Mouse (Mus musculus) kidney, embryonic 15.5 days (tissue): ENCODE results near the gene Klhl25. TPM values are rescaled to one million over a fixed set of nuclear protein-coding genes. Genes with fewer than 3 reads are reported as not detected.
"Not testable (repeated sequence)": the region's sequence is repeated elsewhere in the genome, so short reads cannot be mapped to it uniquely, and the experiment has no call there.

Experiments
- ATAC-seq: fragments of 200-750 bp; cut with Nextera tagmentation; replicated peaks from 2 replicates; pipeline ENCODE4 v1.8.0; 2017; ENCODE audit warnings: moderate TSS enrichment; ENCODE audit not compliant: low FRiP score
- H3K27ac ChIP-seq: fragments of 300-500 bp; sonication (generic); 2 replicates; pipeline ENCODE4 v1.5.1; 2015; ENCODE audit warnings: mild to moderate bottlenecking, inconsistent platforms
- H3K27me3 ChIP-seq: fragments of 300-500 bp; sonication (generic); 2 replicates; pipeline ENCODE4 v1.6.1; 2015; ENCODE audit warnings: inconsistent platforms
- H3K36me3 ChIP-seq: fragments of 300-500 bp; sonication (generic); 2 replicates; pipeline ENCODE4 v1.6.1; 2015; ENCODE audit warnings: inconsistent platforms
- H3K4me1 ChIP-seq: fragments of 300-500 bp; sonication (generic); 2 replicates; pipeline ENCODE4 v1.6.1; 2015; ENCODE audit warnings: inconsistent platforms
- H3K4me2 ChIP-seq: fragments of 300-500 bp; sonication (generic); 2 replicates; pipeline ENCODE4 v1.6.1; 2015; ENCODE audit warnings: moderate library complexity, mild to moderate bottlenecking, inconsistent platforms
- H3K4me3 ChIP-seq: fragments of 300-500 bp; sonication (generic); replicated peaks from 2 replicates; pipeline ENCODE4 v1.5.1; 2015; ENCODE audit warnings: mild to moderate bottlenecking, inconsistent platforms
- H3K9ac ChIP-seq: fragments of 300-500 bp; sonication (generic); 2 replicates; pipeline ENCODE4 v1.6.1; 2015; ENCODE audit warnings: mild to moderate bottlenecking, inconsistent platforms
- H3K9me3 ChIP-seq: fragments of 300-500 bp; sonication (generic); replicated peaks from 2 replicates; pipeline ENCODE4 v1.6.1; 2016; ENCODE audit warnings: inconsistent platforms
- WGBS: fragments of 180-500 bp; shearing (Covaris S2); methylation state at CpG from one replicate; pipeline ENCODE4 v1.1.7; 2015; ENCODE audit warnings: mixed read lengths; 5-methylcytosine and 5-hydroxymethylcytosine counted together
- polyA plus RNA-seq: library from polyadenylated mRNA; unstranded; fragments of >200 nt; fragmentation: Nextera tagmentation; extraction: Ambion mirVana; gene quantifications from 2 replicates; pipeline ENCODE4 v1.2.1, GENCODE M21; 2015

The Klhl25 gene
- polyA plus RNA-seq, 1 experiment from 2014 or later = 16.9 TPM

DNA sequence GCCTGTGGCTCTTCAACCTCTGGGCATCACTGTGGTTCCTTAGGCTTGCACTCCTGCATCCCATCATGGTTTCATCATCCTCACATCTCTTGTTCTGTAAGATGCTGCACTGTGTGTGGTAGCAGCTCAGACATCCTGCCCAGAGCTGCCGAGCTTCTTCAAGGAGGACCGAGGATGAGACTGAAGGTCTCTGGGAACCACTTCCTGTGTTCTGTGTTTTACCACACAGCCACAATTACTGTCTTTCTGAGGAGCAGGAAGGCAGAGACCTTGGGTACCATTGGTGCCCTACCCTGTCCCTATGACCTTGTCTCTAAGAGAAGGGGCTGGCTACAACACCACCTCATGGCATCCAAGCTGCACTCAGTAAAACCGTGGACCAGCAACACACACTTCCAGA, 67.4 kb downstream of the Klhl25 start:
- not testable (repeated sequence) for H3K4me1 ChIP-seq, H3K9ac ChIP-seq, H3K27me3 ChIP-seq, H3K36me3 ChIP-seq, H3K4me3 ChIP-seq, H3K4me2 ChIP-seq, ATAC-seq, H3K9me3 ChIP-seq, H3K27ac ChIP-seq
- WGBS = 83% methylated on average over 3 of the region's 3 CpGs

DNA sequence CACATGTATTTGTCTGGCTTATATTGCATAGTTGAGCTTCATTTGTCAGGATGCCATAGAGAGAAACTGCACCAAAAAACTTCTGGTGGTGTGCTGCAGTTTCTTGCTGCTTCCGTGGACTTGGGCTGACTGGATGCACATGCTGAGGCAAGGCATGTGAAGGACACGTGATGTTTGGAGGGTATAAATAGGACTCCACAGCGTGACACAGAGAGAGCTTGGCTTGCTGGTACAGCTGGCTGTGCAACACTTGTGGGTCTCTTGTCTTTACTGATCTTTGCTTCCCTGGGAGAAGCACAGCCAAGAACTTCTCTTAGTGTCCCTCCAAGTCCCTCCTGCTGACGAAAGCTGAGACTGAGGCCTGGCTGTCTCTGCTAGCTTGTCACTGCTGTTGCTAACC, 69.6 kb downstream of the Klhl25 start:
- H3K9ac ChIP-seq = no peak overlapping the region
- H3K9me3 ChIP-seq = no peaks in the 10 kb centered on the region
- H3K4me2 ChIP-seq = no peak overlapping the region
- ATAC-seq = no peak
- no peaks in the 10 kb centered on the region for H3K27me3 ChIP-seq
- WGBS = 88% methylated on average over 4 of the region's 4 CpGs
- 0 out of 2 replicates have a peak, but pooled peaks cover 2% of the 10 kb centered on the region for H3K4me1 ChIP-seq
- no peak overlapping the region for H3K4me3 ChIP-seq
- no peak overlapping the region for H3K27ac ChIP-seq
- H3K36me3 ChIP-seq = no peaks in the 10 kb centered on the region

GRCm38 (mm10) chr7:75919745-75920144, 71.6 kb downstream of the Klhl25 start:
- WGBS = 67% methylated on average over 3 of the region's 3 CpGs
- H3K27ac ChIP-seq, ATAC-seq, H3K9me3 ChIP-seq, H3K9ac ChIP-seq, H3K27me3 ChIP-seq, H3K4me3 ChIP-seq, H3K4me2 ChIP-seq, H3K36me3 ChIP-seq, H3K4me1 ChIP-seq: not testable (repeated sequence)
